Mouse (Mus musculus) kidney, adult 2 months (tissue): ENCODE data around the gene Znhit6.

Experiments used
- CTCF ChIP-seq: fragments of 200-500 bp; conservative IDR thresholded peaks from 2 replicates; pipeline ENCODE4 v1.5.1; 2011; ENCODE audit warnings: low read depth, mild to moderate bottlenecking, control low read depth, low read length, moderate library complexity, mixed read lengths; ENCODE audit not compliant: insufficient read depth, insufficient read length
- POLR2A ChIP-seq: fragments of 200-500 bp; IDR thresholded peaks from one replicate; pipeline ENCODE4 v1.6.1; 2011; ENCODE audit warnings: low read depth, low read length, control low read depth

DNA sequence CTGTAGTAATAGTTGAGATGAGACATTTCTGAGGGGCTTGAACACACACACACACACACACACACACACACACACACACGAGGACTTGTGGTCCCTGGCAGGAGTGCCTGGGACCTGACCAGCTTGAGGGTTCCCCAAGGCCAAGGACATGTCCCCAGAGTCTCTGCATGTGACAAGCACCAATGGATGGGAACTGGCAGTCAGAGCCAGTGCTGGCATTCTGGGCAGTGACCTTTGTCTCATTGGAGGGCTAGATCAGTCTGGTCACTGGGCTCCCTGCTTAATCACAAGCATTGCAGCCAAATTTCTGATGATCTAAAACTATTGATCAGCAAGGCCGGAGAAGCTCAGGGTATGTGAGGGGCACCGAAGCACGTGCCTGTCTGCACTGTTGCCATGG is 48.8 kb downstream of the Znhit6 start:
- no peak for TF ChIP-seq CTCF
- no peak for TF ChIP-seq POLR2A
